In the genomic region with DNA sequence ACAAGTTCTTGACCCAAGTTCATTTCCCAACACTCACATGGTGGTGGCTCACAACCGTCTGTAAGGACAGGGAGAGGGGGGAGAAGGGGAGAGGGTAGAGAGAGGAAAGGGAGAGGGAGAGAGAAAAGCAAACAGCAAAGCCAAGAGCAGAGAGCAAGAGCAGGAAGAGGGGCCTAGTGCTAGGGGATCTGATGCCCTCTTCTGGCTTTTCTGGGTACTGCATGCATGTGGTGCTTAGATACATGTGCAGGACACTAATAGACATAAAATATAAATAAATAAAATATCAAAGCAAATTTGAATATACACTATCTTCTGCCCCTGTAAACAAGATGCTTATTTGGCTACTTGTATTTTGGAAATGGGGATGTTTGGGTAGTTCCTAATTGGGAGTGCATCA, we compare ENCODE assay signal across 7 mouse cellular contexts.
DNase-seq lines count a peak whose midpoint lies in the region; ATAC-seq and TF ChIP-seq lines count a peak whose summit lies in the region.

No protein-coding gene starts in this region.

- peak; percentile 67 for TF ChIP-seq CTCF in hindbrain, postnatal 0 days (IDR thresholded peaks at IDR 0.05; ENCODE audit: low read depth)
- peak; percentile 67 for TF ChIP-seq CTCF in liver, postnatal 0 days (IDR thresholded peaks at IDR 0.05; ENCODE audit: low read depth)
- TF ChIP-seq CTCF in small intestine, adult 2 months (IDR thresholded peaks at IDR 0.05; ENCODE audit: extremely low read depth, insufficient read length, insufficient replicate concordance, low read depth, low read length): peak; percentile 42; the same call in 1 of the 2 replicates

- no peak for ATAC-seq in midbrain, embryonic 14.5 days (ENCODE audit: low FRiP score, low TSS enrichment)
- ATAC-seq in midbrain, embryonic 13.5 days: no peak
- no peak for ATAC-seq in hindbrain, postnatal 0 days
- ATAC-seq in liver, postnatal 0 days: no peak

- no peak overlapping the region for H3K4me2 ChIP-seq in midbrain, embryonic 14.5 days (ENCODE audit: low read length)
- H3K4me2 ChIP-seq in midbrain, embryonic 13.5 days (replicated peaks): no peak overlapping the region
- no peak overlapping the region for H3K4me2 ChIP-seq in hindbrain, postnatal 0 days (ENCODE audit: low read depth, low read length)
- no peak overlapping the region for H3K4me2 ChIP-seq in liver, postnatal 0 days (ENCODE audit: low read depth, low read length)

- no peak overlapping the region for H3K4me3 ChIP-seq in midbrain, embryonic 14.5 days (replicated peaks; ENCODE audit: low read depth, low read length)
- no peak overlapping the region for H3K4me3 ChIP-seq in midbrain, embryonic 13.5 days (replicated peaks)
- H3K4me3 ChIP-seq in hindbrain, postnatal 0 days (ENCODE audit: low read length): no peak overlapping the region
- no peak overlapping the region for H3K4me3 ChIP-seq in liver, postnatal 0 days (ENCODE audit: low read depth, low read length)
- no peak overlapping the region for H3K4me3 ChIP-seq in small intestine, adult 2 months (ENCODE audit: low read depth, low read length)

- no peaks in the 10 kb centered on the region for H3K27me3 ChIP-seq in midbrain, embryonic 14.5 days (ENCODE audit: control insufficient read depth, insufficient read depth, low read length)
- no peaks in the 10 kb centered on the region for H3K27me3 ChIP-seq in midbrain, embryonic 13.5 days
- no peaks in the 10 kb centered on the region for H3K27me3 ChIP-seq in hindbrain, postnatal 0 days (ENCODE audit: insufficient read depth, low read length)
- no peaks in the 10 kb centered on the region for H3K27me3 ChIP-seq in liver, postnatal 0 days (ENCODE audit: insufficient read depth, low read length)
- H3K27me3 ChIP-seq in small intestine, adult 2 months (ENCODE audit: control insufficient read depth, insufficient read depth, low read length): no peaks in the 10 kb centered on the region

- H3K9me3 ChIP-seq in midbrain, embryonic 14.5 days (ENCODE audit: control insufficient read depth, low read length): no peaks in the 10 kb centered on the region
- no peaks in the 10 kb centered on the region for H3K9me3 ChIP-seq in midbrain, embryonic 13.5 days
- no peaks in the 10 kb centered on the region for H3K9me3 ChIP-seq in hindbrain, postnatal 0 days (ENCODE audit: low read length)
- no peaks in the 10 kb centered on the region for H3K9me3 ChIP-seq in liver, postnatal 0 days (ENCODE audit: low read length)

- no peaks in the 10 kb centered on the region for H3K36me3 ChIP-seq in midbrain, embryonic 14.5 days (ENCODE audit: control insufficient read depth, insufficient read depth, low read length)
- H3K36me3 ChIP-seq in midbrain, embryonic 13.5 days: no peaks in the 10 kb centered on the region
- no peaks in the 10 kb centered on the region for H3K36me3 ChIP-seq in hindbrain, postnatal 0 days (ENCODE audit: insufficient read depth, low read length)
- H3K36me3 ChIP-seq in liver, postnatal 0 days (replicated peaks; ENCODE audit: insufficient read depth, low read length): no peaks in the 10 kb centered on the region
- H3K36me3 ChIP-seq in small intestine, adult 2 months (ENCODE audit: control insufficient read depth, insufficient read depth, low read length): no peaks in the 10 kb centered on the region

- DNase-seq in midbrain, embryonic 14.5 days: peak; percentile 36
- peak; percentile 9 for DNase-seq in T-cell, adult 2 months (ENCODE audit: low spot score)
- DNase-seq in cerebellum, adult 9-10 months: peak; percentile 4
- peak; percentile 6 for DNase-seq in hindbrain, postnatal 0 days (ENCODE audit: low spot score)
- peak; percentile 37 for DNase-seq in liver, postnatal 0 days

- TF ChIP-seq EP300 in liver, postnatal 0 days (IDR thresholded peaks at IDR 0.05; ENCODE audit: low read depth): no peak

- H3K27ac ChIP-seq in midbrain, embryonic 14.5 days (replicated peaks; ENCODE audit: low read depth, low read length): no peak overlapping the region
- H3K27ac ChIP-seq in midbrain, embryonic 13.5 days: no peak overlapping the region
- H3K27ac ChIP-seq in hindbrain, postnatal 0 days: no peak overlapping the region
- no peak overlapping the region for H3K27ac ChIP-seq in liver, postnatal 0 days (ENCODE audit: low read depth)
- H3K27ac ChIP-seq in small intestine, adult 2 months (ENCODE audit: insufficient read depth, low read depth, low read length): no peak overlapping the region

- WGBS in midbrain, embryonic 14.5 days: 21% methylated on average over 1 of the region's 1 CpGs
- WGBS in midbrain, embryonic 13.5 days: 14% methylated on average over 1 of the region's 1 CpGs
- 9% methylated on average over 1 of the region's 1 CpGs for WGBS in hindbrain, postnatal 0 days
- WGBS in liver, postnatal 0 days (ENCODE audit: insufficient replicate concordance): 17% methylated on average over 1 of the region's 1 CpGs
- 19% methylated on average over 1 of the region's 1 CpGs for whole genome bisulfite sequencing in small intestine, adult 2 months

- no peaks in the 10 kb centered on the region for H3K4me1 ChIP-seq in midbrain, embryonic 14.5 days (ENCODE audit: control insufficient read depth, insufficient read depth, low read length)
- H3K4me1 ChIP-seq in midbrain, embryonic 13.5 days (replicated peaks): no peaks in the 10 kb centered on the region
- H3K4me1 ChIP-seq in hindbrain, postnatal 0 days (ENCODE audit: insufficient read depth, low read length): no peaks in the 10 kb centered on the region
- H3K4me1 ChIP-seq in liver, postnatal 0 days (ENCODE audit: insufficient read depth): no peaks in the 10 kb centered on the region
- no peaks in the 10 kb centered on the region for H3K4me1 ChIP-seq in small intestine, adult 2 months (ENCODE audit: control insufficient read depth, insufficient read depth, insufficient read length, low read length)

- H3K9ac ChIP-seq in midbrain, embryonic 14.5 days (replicated peaks; ENCODE audit: low read length): no peak overlapping the region
- no peak overlapping the region for H3K9ac ChIP-seq in midbrain, embryonic 13.5 days (replicated peaks)
- no peak overlapping the region for H3K9ac ChIP-seq in hindbrain, postnatal 0 days (replicated peaks; ENCODE audit: low read length)
- H3K9ac ChIP-seq in liver, postnatal 0 days (replicated peaks): no peak overlapping the region

- no peak for TF ChIP-seq POLR2A in small intestine, adult 2 months (IDR thresholded peaks at IDR 0.05; ENCODE audit: low read depth, low read length)
